Mouse (Mus musculus) testis, adult 2 months (tissue): ENCODE measurements at regions not wholly inside any gene's neighbourhood (a gene's known extent, or its start where the extent isn't known, plus 50 kb on each side); places are given as distances from the start of the nearest gene placed in this dataset.

Experiments
- H3K27ac ChIP-seq: fragments of 200-500 bp; 2 replicates; pipeline ENCODE4 v1.5.1; 2012; ENCODE audit warnings: low read depth, low read length; ENCODE audit not compliant: control insufficient read depth, insufficient read depth
- H3K27me3 ChIP-seq: fragments of 200-500 bp; 2 replicates; pipeline ENCODE4 v1.6.1; 2012; ENCODE audit warnings: mild to moderate bottlenecking, low read length, moderate library complexity; ENCODE audit not compliant: control insufficient read depth, insufficient read depth
- H3K36me3 ChIP-seq: fragments of 200-500 bp; 2 replicates; pipeline ENCODE4 v1.6.1; 2012; ENCODE audit warnings: mild to moderate bottlenecking, low read length; ENCODE audit not compliant: control insufficient read depth, insufficient read depth
- H3K4me1 ChIP-seq: fragments of 200-500 bp; 2 replicates; pipeline ENCODE4 v1.6.1; 2012; ENCODE audit warnings: low read length; ENCODE audit not compliant: control insufficient read depth, insufficient read depth
- H3K4me3 ChIP-seq: fragments of 200-500 bp; 2 replicates; pipeline ENCODE4 v1.5.1; 2012; ENCODE audit warnings: low read depth, mild to moderate bottlenecking, low read length, moderate library complexity, mixed read lengths; ENCODE audit not compliant: control insufficient read depth
- CTCF ChIP-seq: fragments of 200-500 bp; IDR thresholded peaks from 2 replicates; pipeline ENCODE4 v1.5.1; 2012; ENCODE audit warnings: low read depth, mild to moderate bottlenecking, inconsistent platforms, low read length, moderate library complexity; ENCODE audit not compliant: control insufficient read depth, insufficient read depth, insufficient replicate concordance
- POLR2A ChIP-seq: fragments of 200-500 bp; IDR thresholded peaks from 2 replicates; pipeline ENCODE4 v1.6.1; 2012; ENCODE audit warnings: low read depth, mild to moderate bottlenecking, inconsistent platforms, low read length, moderate library complexity; ENCODE audit not compliant: control insufficient read depth

DNA sequence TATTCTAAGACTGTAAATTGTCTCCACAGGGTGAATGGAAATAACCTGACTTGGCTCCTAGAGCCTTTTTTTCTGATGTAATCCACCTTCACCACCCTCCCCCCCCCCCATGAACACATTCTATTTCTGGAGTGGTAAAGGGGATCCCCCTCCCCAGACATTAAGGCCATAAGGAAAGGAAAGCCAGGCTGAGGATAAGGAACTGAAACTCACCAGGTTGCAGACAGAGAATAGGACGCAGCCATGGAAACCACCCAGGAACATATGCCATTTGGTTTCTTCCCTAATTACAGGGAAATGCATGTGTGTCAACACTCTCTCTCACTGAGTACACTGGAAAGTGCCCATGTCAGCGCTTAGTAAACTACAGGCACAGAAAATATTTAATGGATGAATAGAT is 96.5 kb upstream of the Gnao1 start:
- Histone ChIP-seq H3K4me3 (no peak overlapping the region), H3K36me3 (no peaks in the 10 kb centered on the region), H3K27me3 (no peaks in the 10 kb centered on the region), H3K4me1 (peaks cover 5% of the 10 kb centered on the region), H3K27ac (no peak overlapping the region)
- no peak for TF ChIP-seq POLR2A
- no peak for TF ChIP-seq CTCF

DNA sequence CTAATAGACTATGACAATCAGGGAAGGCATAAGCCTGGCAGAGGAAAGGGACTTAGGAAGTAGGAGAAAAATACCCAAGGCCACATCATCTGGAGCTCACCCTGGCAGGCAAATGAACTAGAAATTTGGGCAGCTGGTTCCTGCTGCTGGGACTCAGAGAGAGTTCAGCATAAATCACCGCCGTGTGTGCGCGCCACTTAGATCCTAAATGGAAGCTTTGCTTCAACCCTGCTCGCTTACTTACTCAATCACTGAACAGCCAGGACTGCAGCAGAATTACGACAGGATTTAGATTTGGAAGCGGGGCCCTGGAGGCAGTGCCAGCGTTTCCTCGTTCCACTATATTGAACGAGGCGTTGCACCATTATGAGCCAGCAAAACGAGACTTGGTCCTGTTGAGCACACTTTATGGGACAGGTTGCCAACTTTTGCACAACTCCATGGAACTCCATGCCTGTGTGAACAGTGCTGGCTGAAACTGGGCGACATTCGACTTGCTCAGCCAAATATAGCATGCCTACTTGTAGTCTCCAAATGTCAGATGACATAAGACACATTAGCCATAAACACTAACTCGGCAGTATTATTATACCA is 84.8 kb upstream of the Gnao1 start:
- Histone ChIP-seq H3K36me3 (no peaks in the 10 kb centered on the region), H3K4me1 (no peaks in the 10 kb centered on the region), H3K27ac (no peak overlapping the region), H3K27me3 (no peaks in the 10 kb centered on the region), H3K4me3 (no peak overlapping the region)
- TF ChIP-seq POLR2A, result no peak
- no peak for TF ChIP-seq CTCF

DNA sequence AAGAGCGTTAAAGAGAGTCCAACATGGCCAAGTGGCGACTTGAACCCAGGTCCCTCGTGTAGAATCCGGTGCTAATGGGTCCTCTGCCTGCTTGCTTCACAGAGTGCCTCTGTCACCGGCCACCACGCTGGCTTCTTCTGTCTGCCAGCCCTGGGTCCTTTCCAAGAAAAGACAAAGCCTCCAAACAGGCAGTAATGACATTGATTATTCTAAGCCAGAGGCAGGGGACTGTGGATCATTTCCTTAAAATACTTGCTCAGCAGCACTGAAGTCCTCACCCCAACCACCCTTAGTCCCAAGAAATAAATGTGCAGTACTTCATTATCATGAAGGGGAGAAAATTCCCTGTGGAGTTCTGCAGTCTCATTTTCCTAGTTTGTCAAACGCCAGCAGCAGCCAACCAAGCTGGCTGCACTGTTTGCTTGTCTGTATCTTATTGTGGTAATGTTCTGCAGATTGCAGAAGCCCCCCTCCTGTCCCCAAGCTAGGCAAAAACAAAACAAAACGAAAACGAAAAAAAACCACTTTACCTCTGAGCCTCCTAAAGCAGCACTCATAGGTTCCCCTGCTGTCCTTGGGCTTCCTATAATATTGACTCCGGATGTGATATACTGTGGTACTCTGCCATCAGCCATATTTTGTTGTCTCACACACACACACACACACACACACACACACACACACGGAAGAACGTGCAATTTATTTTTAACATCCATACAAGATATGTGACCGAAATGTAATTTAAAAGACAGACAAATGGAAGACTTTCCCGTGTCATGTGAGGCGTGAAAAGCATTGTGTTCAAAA is 80.4 kb upstream of the Gnao1 start:
- no peak overlapping the region for H3K4me3 ChIP-seq
- H3K27me3 ChIP-seq, result no peaks in the 10 kb centered on the region
- H3K36me3 ChIP-seq, result no peaks in the 10 kb centered on the region
- TF ChIP-seq POLR2A (no peak), CTCF (no peak)
- no peak overlapping the region for H3K27ac ChIP-seq
- H3K4me1 ChIP-seq, result no peaks in the 10 kb centered on the region

DNA sequence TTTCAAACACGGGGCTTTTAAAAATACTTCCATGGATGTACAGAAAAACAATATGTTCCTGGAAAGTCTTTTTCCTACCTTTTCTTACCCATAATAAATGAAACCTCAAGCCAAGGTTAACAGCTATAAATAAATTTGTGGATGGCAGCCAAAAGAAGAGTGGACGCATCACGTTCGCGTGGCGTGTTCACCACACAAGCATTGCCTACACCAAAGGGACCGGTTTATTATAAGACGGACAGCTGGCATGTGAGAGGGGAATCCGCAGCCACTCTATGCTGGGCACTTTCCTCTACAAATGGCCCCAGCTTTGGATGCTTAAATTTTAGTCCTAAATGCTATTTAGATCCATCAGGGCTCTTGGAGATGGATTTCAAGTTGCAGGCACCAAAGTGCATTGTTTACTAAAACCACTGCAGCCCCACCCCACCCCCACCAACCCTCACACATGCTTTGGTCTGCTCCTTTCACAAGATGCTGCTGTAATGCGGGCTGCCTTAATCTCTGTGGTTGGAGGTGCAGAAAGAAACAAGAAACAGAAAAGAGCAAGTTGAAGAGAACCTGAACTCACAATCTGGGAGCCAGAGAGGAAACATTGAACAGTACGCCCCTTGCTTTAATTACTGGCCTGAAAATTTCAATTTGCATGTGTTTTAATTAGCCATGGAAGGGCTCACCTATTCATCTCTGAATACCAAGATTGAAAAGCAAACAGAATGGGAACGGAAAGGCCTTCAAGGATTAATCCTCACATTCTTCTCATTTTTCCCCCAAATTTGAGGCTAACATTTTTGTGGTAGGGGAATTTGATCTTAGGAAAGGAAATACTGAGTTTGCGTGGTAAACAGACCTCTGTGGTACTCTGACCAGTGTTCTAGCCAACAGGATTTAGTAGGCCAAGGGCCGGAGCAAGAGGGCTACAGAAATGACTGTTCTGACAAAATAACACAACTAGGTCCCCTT is 78.7 kb upstream of the Gnao1 start:
- H3K4me3 ChIP-seq, result no peak overlapping the region
- H3K4me1 ChIP-seq, result no peaks in the 10 kb centered on the region
- TF ChIP-seq CTCF (no peak), POLR2A (no peak)
- H3K36me3 ChIP-seq, result no peaks in the 10 kb centered on the region
- H3K27ac ChIP-seq, result no peak overlapping the region
- no peaks in the 10 kb centered on the region for H3K27me3 ChIP-seq

DNA sequence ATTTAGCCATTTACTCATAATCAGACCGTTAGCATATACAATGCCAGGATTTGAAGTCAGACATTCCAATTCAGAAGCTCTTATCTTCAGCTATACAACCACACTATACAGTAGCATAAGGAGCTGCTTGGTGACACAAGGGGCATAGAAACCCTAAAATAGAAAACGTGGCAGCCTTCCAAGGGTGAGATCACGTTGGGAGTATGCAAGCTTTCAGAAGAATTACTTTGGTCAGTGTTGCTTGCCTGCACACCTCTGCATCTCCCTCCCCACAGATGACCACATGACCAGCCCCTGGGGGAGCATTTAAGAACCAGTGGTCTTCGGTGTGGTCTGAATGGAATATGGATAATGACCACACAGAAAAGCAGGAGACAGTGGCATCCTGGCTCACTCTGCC is 74.9 kb upstream of the Gnao1 start:
- Histone ChIP-seq H3K36me3 (no peaks in the 10 kb centered on the region), H3K4me1 (no peaks in the 10 kb centered on the region), H3K27ac (no peak overlapping the region), H3K27me3 (no peaks in the 10 kb centered on the region), H3K4me3 (no peak overlapping the region)
- no peak for TF ChIP-seq CTCF
- no peak for TF ChIP-seq POLR2A

DNA sequence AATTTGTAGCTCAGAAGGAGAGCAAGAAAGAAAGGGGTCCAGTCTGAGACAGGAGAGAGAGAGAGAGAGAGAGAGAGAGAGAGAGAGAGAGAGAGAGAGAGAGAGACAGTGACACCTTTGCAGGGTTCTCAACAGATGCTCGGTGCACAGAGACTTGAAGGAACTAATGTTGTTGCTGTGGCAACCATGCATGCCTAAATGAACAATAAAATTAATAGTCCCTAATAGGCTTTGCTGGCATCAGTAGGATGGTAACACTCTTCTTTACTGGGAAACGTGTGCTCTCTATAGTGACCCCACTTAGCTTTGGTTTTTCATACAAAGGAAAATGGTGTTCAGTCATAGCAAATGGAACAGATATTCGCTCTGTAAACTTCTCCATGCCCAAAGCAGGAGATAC is 69.5 kb upstream of the Gnao1 start:
- Histone ChIP-seq H3K4me3 (no peak overlapping the region), H3K27me3 (no peaks in the 10 kb centered on the region)
- no peak for TF ChIP-seq CTCF
- no peak for TF ChIP-seq POLR2A

DNA sequence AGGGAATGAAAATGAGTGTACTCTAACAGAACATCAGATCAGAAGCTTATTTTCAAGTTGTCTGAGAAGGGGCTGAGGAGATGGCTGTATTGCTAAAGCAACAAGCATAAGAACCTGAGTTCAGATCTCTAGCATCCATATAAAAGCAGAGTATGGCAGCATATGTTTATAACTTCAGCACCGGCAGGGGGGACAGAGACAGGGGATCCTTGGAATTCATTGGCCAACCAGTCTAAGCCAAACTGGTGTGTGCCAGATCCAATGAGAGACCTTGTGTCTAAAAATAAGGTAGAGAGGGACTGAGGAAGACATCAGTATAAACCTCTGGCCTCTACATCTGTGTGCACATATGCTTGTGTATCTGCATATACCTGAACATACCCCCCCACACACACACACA is 61.0 kb upstream of the Gnao1 start:
- Histone ChIP-seq H3K27me3 (no peaks in the 10 kb centered on the region), H3K4me3 (no peak overlapping the region), H3K4me1 (no peaks in the 10 kb centered on the region), H3K36me3 (no peaks in the 10 kb centered on the region), H3K27ac (no peak overlapping the region)
- no peak for TF ChIP-seq POLR2A
- TF ChIP-seq CTCF, result no peak

More for the DNA sequence above, 69.5 kb upstream of the Gnao1 start:
- Histone ChIP-seq H3K27ac (no peak overlapping the region), H3K36me3 (no peaks in the 10 kb centered on the region), H3K4me1 (no peaks in the 10 kb centered on the region)

DNA sequence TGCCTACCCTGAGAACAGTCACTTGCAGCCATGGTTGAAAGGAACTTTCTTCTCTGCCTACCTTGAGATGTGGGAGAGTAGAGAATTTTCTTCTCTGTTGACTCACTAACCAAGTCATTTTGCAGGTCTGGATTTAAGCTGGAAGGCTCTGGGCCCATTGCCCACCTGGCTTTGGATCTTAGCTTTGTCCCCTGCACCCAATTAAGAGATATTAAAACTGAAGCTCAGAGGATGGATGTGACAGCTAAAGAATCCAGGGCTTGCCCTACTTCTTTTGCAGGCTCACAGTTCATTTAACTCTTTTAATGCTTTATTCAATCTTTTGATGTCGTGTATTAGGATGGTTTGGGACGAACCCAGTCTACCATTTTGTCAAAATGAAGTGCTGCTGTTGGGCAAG is 58.8 kb upstream of the Gnao1 start:
- no peaks in the 10 kb centered on the region for H3K4me1 ChIP-seq
- no peaks in the 10 kb centered on the region for H3K27me3 ChIP-seq
- H3K4me3 ChIP-seq, result no peak overlapping the region
- H3K36me3 ChIP-seq, result no peaks in the 10 kb centered on the region
- H3K27ac ChIP-seq, result no peak overlapping the region
- TF ChIP-seq CTCF, result no peak
- no peak for TF ChIP-seq POLR2A
